Mouse (Mus musculus): Measurements from ENCODE around the gene Dock2. TPM values are rescaled to one million over a fixed set of nuclear protein-coding genes. Genes with fewer than 3 reads are reported as not detected.

The Dock2 gene
- total and polyA plus RNA-seq, 3 experiments: 60.9 to 101 (median 77.9) TPM

- H3K9me3 ChIP-seq (replicated peaks; ENCODE audit: insufficient read depth, low read length): no peaks in the 10 kb centered on the region
- peaks cover 0 to 23% of the 10 kb centered on the region in 2 experiments; a peak in 3 of 4 replicates for H3K36me3 ChIP-seq (ENCODE audit: control insufficient read depth in 1 of 2, insufficient read depth in 2 of 2, low read length in 2 of 2)
- DNase-seq (ENCODE audit: low read depth, low spot score): peak; percentile 67
- H3K79me2 ChIP-seq (ENCODE audit: control insufficient read depth, insufficient read depth, low read length, poor library complexity): no peaks in the 10 kb centered on the region
- no peaks in the 10 kb centered on the region for H3K27me3 ChIP-seq (ENCODE audit: control insufficient read depth in 1 of 2, insufficient read depth in 2 of 2, low read length in 2 of 2)
- peaks cover 12 to 17% of the 10 kb centered on the region in 2 experiments for H3K4me1 ChIP-seq (ENCODE audit: control insufficient read depth in 1 of 2, insufficient read depth in 2 of 2, low read length in 2 of 2)
- peak overlapping the region; percentile 42 for H3K27ac ChIP-seq (ENCODE audit: control insufficient read depth, low read depth, low read length)
- H3K4me3 ChIP-seq (ENCODE audit: control insufficient read depth in 1 of 2, insufficient read depth in 1 of 2, low read depth in 2 of 2, low read length in 2 of 2): no peak overlapping the region
- H3K9ac ChIP-seq (ENCODE audit: control insufficient read depth, low read depth, low read length, poor library complexity, severe bottlenecking): no peak overlapping the region
- TF ChIP-seq MAFK (IDR thresholded peaks at IDR 0.05; ENCODE audit: borderline replicate concordance, low read depth, low read length) (no peak), MYC (IDR thresholded peaks at IDR 0.05; ENCODE audit: low read depth, low read length) (0 out of 2 replicates have a peak, but pooled peaks have one; percentile 34), JUND (IDR thresholded peaks at IDR 0.05; ENCODE audit: low read depth, low read length) (no peak), E2F4 (IDR thresholded peaks at IDR 0.05; ENCODE audit: borderline replicate concordance, low read depth, low read length) (no peak), HCFC1 (IDR thresholded peaks at IDR 0.05; ENCODE audit: low read depth, low read length) (0 out of 2 replicates have a peak, but pooled peaks have one; percentile 44), TAL1 (IDR thresholded peaks at IDR 0.05; ENCODE audit: low read length) (0 out of 2 replicates have a peak, but pooled peaks have one; percentile 12), SIN3A (IDR thresholded peaks at IDR 0.05; ENCODE audit: low read length) (0 out of 2 replicates have a peak, but pooled peaks have one; percentile 31), CHD1 (IDR thresholded peaks at IDR 0.05; ENCODE audit: low read depth, low read length) (no peak), GATA1 (IDR thresholded peaks at IDR 0.05; ENCODE audit: low read depth, low read length) (peak; percentile 73), ELF1 (IDR thresholded peaks at IDR 0.05; ENCODE audit: low read depth, low read length) (peak; percentile 81), RCOR1 (IDR thresholded peaks at IDR 0.05; ENCODE audit: low read depth, low read length) (peak; percentile 58; the same call in 1 of the 2 replicates), USF2 (IDR thresholded peaks at IDR 0.05; ENCODE audit: borderline replicate concordance in 1 of 2, insufficient read depth in 1 of 2, low read depth in 1 of 2, low read length in 2 of 2) (no peak), USF1 (IDR thresholded peaks at IDR 0.05; ENCODE audit: low read depth, low read length) (no peak), ETS1 (IDR thresholded peaks at IDR 0.05; ENCODE audit: low read depth, low read length) (0 out of 2 replicates have a peak, but pooled peaks have one; percentile 48), TCF12 (IDR thresholded peaks at IDR 0.05; ENCODE audit: low read depth, low read length) (peak; percentile 46; the same call in 1 of the 2 replicates), EP300 (IDR thresholded peaks at IDR 0.05; ENCODE audit: low read depth in 1 of 2, low read length in 2 of 2) (peak; percentile 63 to 80)
These were observed 385.1 kb downstream of the Dock2 start for GRCm38 (mm10) chr11:34398555-34398954.

DNA sequence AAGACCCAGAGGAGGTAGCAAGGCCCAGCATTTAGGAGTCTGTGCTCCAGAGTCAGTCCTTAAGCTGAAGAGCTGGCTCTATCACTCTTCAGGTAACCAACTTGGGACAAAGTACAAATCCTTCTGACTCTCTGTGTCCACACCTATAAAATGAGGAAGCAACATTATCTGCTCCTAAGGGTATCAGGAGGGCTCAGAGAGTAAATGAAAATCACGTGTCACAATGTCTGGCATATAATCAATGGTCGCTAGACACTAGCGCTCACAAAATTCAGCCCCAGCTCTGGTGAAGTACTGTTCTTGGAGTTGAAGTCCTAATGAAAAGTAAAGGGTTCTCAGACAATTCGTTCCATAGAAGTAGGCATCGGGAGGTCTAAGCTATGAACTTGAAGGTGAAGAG lies 386.0 kb downstream of the Dock2 start:
- Histone ChIP-seq H3K9ac (ENCODE audit: control insufficient read depth, low read depth, low read length, poor library complexity, severe bottlenecking) (no peak overlapping the region), H3K36me3 (ENCODE audit: control insufficient read depth in 1 of 2, insufficient read depth in 2 of 2, low read length in 2 of 2) (peaks cover 0 to 23% of the 10 kb centered on the region in 2 experiments; a peak in 3 of 4 replicates), H3K79me2 (ENCODE audit: control insufficient read depth, insufficient read depth, low read length, poor library complexity) (no peaks in the 10 kb centered on the region), H3K27me3 (ENCODE audit: control insufficient read depth in 1 of 2, insufficient read depth in 2 of 2, low read length in 2 of 2) (no peaks in the 10 kb centered on the region), H3K4me3 (ENCODE audit: control insufficient read depth in 1 of 2, insufficient read depth in 1 of 2, low read depth in 2 of 2, low read length in 2 of 2) (no peak overlapping the region), H3K9me3 (replicated peaks; ENCODE audit: insufficient read depth, low read length) (no peaks in the 10 kb centered on the region), H3K27ac (ENCODE audit: control insufficient read depth, low read depth, low read length) (no peak overlapping the region; the same call in 1 of the 2 replicates), H3K4me1 (ENCODE audit: control insufficient read depth in 1 of 2, insufficient read depth in 2 of 2, low read length in 2 of 2) (peaks cover 12 to 17% of the 10 kb centered on the region in 2 experiments)
- peak; percentile 57 for DNase-seq (ENCODE audit: low read depth, low spot score)
- TF ChIP-seq RCOR1 (IDR thresholded peaks at IDR 0.05; ENCODE audit: low read depth, low read length) (peak; percentile 31; the same call in 1 of the 2 replicates), MXI1 (IDR thresholded peaks at IDR 0.05; ENCODE audit: low read depth, low read length) (peak; percentile 32; the same call in 1 of the 2 replicates), ELF1 (IDR thresholded peaks at IDR 0.05; ENCODE audit: low read depth, low read length) (no peak), ETS1 (IDR thresholded peaks at IDR 0.05; ENCODE audit: low read depth, low read length) (peak; percentile 31; the same call in 1 of the 2 replicates), USF1 (IDR thresholded peaks at IDR 0.05; ENCODE audit: low read depth, low read length) (peak; percentile 84), NRF1 (IDR thresholded peaks at IDR 0.05; ENCODE audit: insufficient read depth, low read depth, low read length, poor library complexity, severe bottlenecking) (no peak), MAZ (IDR thresholded peaks at IDR 0.05; ENCODE audit: low read depth, low read length) (no peak), GATA1 (IDR thresholded peaks at IDR 0.05; ENCODE audit: low read depth, low read length) (peak; percentile 58), USF2 (IDR thresholded peaks at IDR 0.05; ENCODE audit: borderline replicate concordance in 1 of 2, insufficient read depth in 1 of 2, low read depth in 1 of 2, low read length in 2 of 2) (peak in 1 of 2 experiments; percentile 32; a peak in 1 of 4 replicates), BHLHE40 (IDR thresholded peaks at IDR 0.05; ENCODE audit: borderline replicate concordance, low read depth, low read length) (peak; percentile 67; the same call in 1 of the 2 replicates), TCF12 (IDR thresholded peaks at IDR 0.05; ENCODE audit: low read depth, low read length) (peak; percentile 54; the same call in 1 of the 2 replicates), KAT2A (conservative IDR thresholded peaks at IDR 0.05; ENCODE audit: low read depth, low read length) (no peak), MAX (IDR thresholded peaks at IDR 0.05; ENCODE audit: low read length) (peak; percentile 73), RAD21 (IDR thresholded peaks at IDR 0.05; ENCODE audit: low read depth, low read length) (no peak), TAL1 (IDR thresholded peaks at IDR 0.05; ENCODE audit: low read length) (0 out of 2 replicates have a peak, but pooled peaks have one; percentile 7), EP300 (IDR thresholded peaks at IDR 0.05; ENCODE audit: low read depth in 1 of 2, low read length in 2 of 2) (peak; percentile 60 to 82)

Data from MEL (cell line).